Mouse (Mus musculus): ENCODE results near the gene 1700125H20Rik. TPM values are rescaled to one million over a fixed set of nuclear protein-coding genes. Genes with fewer than 3 reads are reported as not detected.
"Not testable (repeated sequence)": the region's sequence is repeated elsewhere in the genome, so short reads cannot be mapped to it uniquely, and the experiment has no call there.

The 1700125H20Rik gene
- polyA plus RNA-seq, 1 experiment from 2014 or later, result not detected

GRCm38 (mm10) chr11:85139581-85140540, 30.3 kb upstream of the 1700125H20Rik start, which contains the start of gene Usp32:
TSS of gene Usp32 (minus strand) at chr11:85140161.
- peak within 1 kb of the TSS; percentile 87 for H3K4me2 ChIP-seq (ENCODE audit: low read depth, low read length)
- H3K9me3 ChIP-seq (replicated peaks; ENCODE audit: control insufficient read depth, low read length), result no peaks in the 10 kb centered on the region
- peaks cover 2% of the 10 kb centered on the region; the same call in 1 of the 2 replicates for H3K4me1 ChIP-seq (ENCODE audit: control insufficient read depth, insufficient read depth, low read length)
- H3K4me3 ChIP-seq (ENCODE audit: low read length), result peak within 1 kb of the TSS; percentile 93
- no peaks in the 10 kb centered on the region for H3K36me3 ChIP-seq (ENCODE audit: control insufficient read depth, insufficient read depth)
- peak within 1 kb of the TSS; percentile 89 for H3K9ac ChIP-seq (ENCODE audit: low read length)
- H3K27ac ChIP-seq (ENCODE audit: low read length), result peak within 1 kb of the TSS; percentile 87
- H3K27me3 ChIP-seq (ENCODE audit: control insufficient read depth, insufficient read depth, low read length), result no peaks in the 10 kb centered on the region
- peak; percentile 98 for ATAC-seq (replicated peaks; ENCODE audit: extremely low read depth, insufficient read depth, low FRiP score)
- under 1% methylated on average over 78 of the region's 94 CpGs for WGBS

- 77% methylated on average over 2 of the region's 2 CpGs for WGBS
- no peak for ATAC-seq (replicated peaks; ENCODE audit: extremely low read depth, insufficient read depth, low FRiP score)
- H3K27me3 ChIP-seq (ENCODE audit: control insufficient read depth, insufficient read depth, low read length), result no peaks in the 10 kb centered on the region
- H3K36me3 ChIP-seq (ENCODE audit: control insufficient read depth, insufficient read depth), result no peaks in the 10 kb centered on the region
- H3K9ac ChIP-seq (ENCODE audit: low read length), result no peak overlapping the region
- H3K4me3 ChIP-seq (ENCODE audit: low read length), result no peak overlapping the region
- no peaks in the 10 kb centered on the region for H3K4me1 ChIP-seq (ENCODE audit: control insufficient read depth, insufficient read depth, low read length)
- no peaks in the 10 kb centered on the region for H3K9me3 ChIP-seq (replicated peaks; ENCODE audit: control insufficient read depth, low read length)
- H3K27ac ChIP-seq (ENCODE audit: low read length), result no peak overlapping the region
- H3K4me2 ChIP-seq (ENCODE audit: low read depth, low read length), result no peak overlapping the region
These were observed 17.8 kb upstream of the 1700125H20Rik start for GRCm38 (mm10) chr11:85152256-85152930.

GRCm38 (mm10) chr11:85157301-85157700, 12.9 kb upstream of the 1700125H20Rik start:
- H3K36me3 ChIP-seq (ENCODE audit: control insufficient read depth, insufficient read depth), result no peaks in the 10 kb centered on the region
- H3K4me1 ChIP-seq (ENCODE audit: control insufficient read depth, insufficient read depth, low read length), result no peaks in the 10 kb centered on the region
- H3K27me3 ChIP-seq (ENCODE audit: control insufficient read depth, insufficient read depth, low read length), result no peaks in the 10 kb centered on the region
- ATAC-seq (replicated peaks; ENCODE audit: extremely low read depth, insufficient read depth, low FRiP score), result no peak
- no peak overlapping the region for H3K9ac ChIP-seq (ENCODE audit: low read length)
- 47% methylated on average over 2 of the region's 2 CpGs for WGBS
- no peak overlapping the region for H3K27ac ChIP-seq (ENCODE audit: low read length)
- H3K4me3 ChIP-seq (ENCODE audit: low read length), result no peak overlapping the region
- H3K4me2 ChIP-seq (ENCODE audit: low read depth, low read length), result no peak overlapping the region
- no peaks in the 10 kb centered on the region for H3K9me3 ChIP-seq (replicated peaks; ENCODE audit: control insufficient read depth, low read length)

- WGBS, result 77% methylated on average over 1 of the region's 1 CpGs
- H3K4me2 ChIP-seq (ENCODE audit: low read depth, low read length); H3K4me1 ChIP-seq (ENCODE audit: control insufficient read depth, insufficient read depth, low read length); H3K4me3 ChIP-seq (ENCODE audit: low read length); ATAC-seq (replicated peaks; ENCODE audit: extremely low read depth, insufficient read depth, low FRiP score); H3K36me3 ChIP-seq (ENCODE audit: control insufficient read depth, insufficient read depth); H3K27ac ChIP-seq (ENCODE audit: low read length); H3K9ac ChIP-seq (ENCODE audit: low read length); H3K9me3 ChIP-seq (replicated peaks; ENCODE audit: control insufficient read depth, low read length); H3K27me3 ChIP-seq (ENCODE audit: control insufficient read depth, insufficient read depth, low read length): not testable (repeated sequence)
These were observed 7.2 kb upstream of the 1700125H20Rik start for GRCm38 (mm10) chr11:85163014-85163413.

- Histone ChIP-seq H3K27ac (ENCODE audit: low read length) (no peak overlapping the region), H3K4me1 (ENCODE audit: control insufficient read depth, insufficient read depth, low read length) (no peaks in the 10 kb centered on the region), H3K36me3 (ENCODE audit: control insufficient read depth, insufficient read depth) (no peaks in the 10 kb centered on the region), H3K9me3 (replicated peaks; ENCODE audit: control insufficient read depth, low read length) (no peaks in the 10 kb centered on the region), H3K4me3 (ENCODE audit: low read length) (no peak overlapping the region), H3K27me3 (ENCODE audit: control insufficient read depth, insufficient read depth, low read length) (no peaks in the 10 kb centered on the region), H3K4me2 (ENCODE audit: low read depth, low read length) (no peak overlapping the region), H3K9ac (ENCODE audit: low read length) (no peak overlapping the region)
- no peak for ATAC-seq (replicated peaks; ENCODE audit: extremely low read depth, insufficient read depth, low FRiP score)
These were observed 5.8 kb upstream of the 1700125H20Rik start for GRCm38 (mm10) chr11:85164371-85164770.

GRCm38 (mm10) chr11:85167503-85167902, 2.7 kb upstream of the 1700125H20Rik start:
- H3K27me3 ChIP-seq (ENCODE audit: control insufficient read depth, insufficient read depth, low read length), result no peaks in the 10 kb centered on the region
- H3K4me2 ChIP-seq (ENCODE audit: low read depth, low read length), result no peak overlapping the region
- H3K27ac ChIP-seq (ENCODE audit: low read length), result no peak overlapping the region
- no peak overlapping the region for H3K4me3 ChIP-seq (ENCODE audit: low read length)
- no peaks in the 10 kb centered on the region for H3K9me3 ChIP-seq (replicated peaks; ENCODE audit: control insufficient read depth, low read length)
- H3K9ac ChIP-seq (ENCODE audit: low read length), result no peak overlapping the region
- ATAC-seq (replicated peaks; ENCODE audit: extremely low read depth, insufficient read depth, low FRiP score), result no peak
- 49% methylated on average over 1 of the region's 1 CpGs for WGBS
- H3K36me3 ChIP-seq (ENCODE audit: control insufficient read depth, insufficient read depth), result no peaks in the 10 kb centered on the region
- peaks cover 4% of the 10 kb centered on the region; the same call in 1 of the 2 replicates for H3K4me1 ChIP-seq (ENCODE audit: control insufficient read depth, insufficient read depth, low read length)

- 24% methylated on average over 2 of the region's 2 CpGs for WGBS
- Histone ChIP-seq H3K4me1 (ENCODE audit: control insufficient read depth, insufficient read depth, low read length) (peaks cover 4% of the 10 kb centered on the region; the same call in 1 of the 2 replicates), H3K4me2 (ENCODE audit: low read depth, low read length) (no peak overlapping the region)
These were observed 629 bp downstream of the 1700125H20Rik start for GRCm38 (mm10) chr11:85170833-85171232.

GRCm38 (mm10) chr11:85175941-85176340, 5.7 kb downstream of the 1700125H20Rik start:
- Histone ChIP-seq H3K4me2 (ENCODE audit: low read depth, low read length) (no peak overlapping the region), H3K27ac (ENCODE audit: low read length) (no peak overlapping the region), H3K9ac (ENCODE audit: low read length) (no peak overlapping the region), H3K9me3 (replicated peaks; ENCODE audit: control insufficient read depth, low read length) (no peaks in the 10 kb centered on the region), H3K27me3 (ENCODE audit: control insufficient read depth, insufficient read depth, low read length) (no peaks in the 10 kb centered on the region), H3K4me1 (ENCODE audit: control insufficient read depth, insufficient read depth, low read length) (no peaks in the 10 kb centered on the region), H3K36me3 (ENCODE audit: control insufficient read depth, insufficient read depth) (no peaks in the 10 kb centered on the region), H3K4me3 (ENCODE audit: low read length) (no peak overlapping the region)
- 68% methylated on average over 3 of the region's 3 CpGs for WGBS
- ATAC-seq (replicated peaks; ENCODE audit: extremely low read depth, insufficient read depth, low FRiP score), result no peak

More at GRCm38 (mm10) chr11:85170833-85171232, 629 bp downstream of the 1700125H20Rik start:
- Histone ChIP-seq H3K27me3 (ENCODE audit: control insufficient read depth, insufficient read depth, low read length) (no peaks in the 10 kb centered on the region), H3K27ac (ENCODE audit: low read length) (no peak overlapping the region), H3K9me3 (replicated peaks; ENCODE audit: control insufficient read depth, low read length) (no peaks in the 10 kb centered on the region), H3K36me3 (ENCODE audit: control insufficient read depth, insufficient read depth) (no peaks in the 10 kb centered on the region), H3K4me3 (ENCODE audit: low read length) (no peak overlapping the region), H3K9ac (ENCODE audit: low read length) (no peak overlapping the region)
- no peak for ATAC-seq (replicated peaks; ENCODE audit: extremely low read depth, insufficient read depth, low FRiP score)

GRCm38 (mm10) chr11:85177761-85178160, 7.6 kb downstream of the 1700125H20Rik start:
- Histone ChIP-seq H3K9ac (ENCODE audit: low read length) (no peak overlapping the region), H3K9me3 (replicated peaks; ENCODE audit: control insufficient read depth, low read length) (no peaks in the 10 kb centered on the region), H3K4me2 (ENCODE audit: low read depth, low read length) (no peak overlapping the region), H3K27ac (ENCODE audit: low read length) (no peak overlapping the region), H3K4me1 (ENCODE audit: control insufficient read depth, insufficient read depth, low read length) (no peaks in the 10 kb centered on the region), H3K36me3 (ENCODE audit: control insufficient read depth, insufficient read depth) (no peaks in the 10 kb centered on the region), H3K4me3 (ENCODE audit: low read length) (no peak overlapping the region), H3K27me3 (ENCODE audit: control insufficient read depth, insufficient read depth, low read length) (no peaks in the 10 kb centered on the region)
- ATAC-seq (replicated peaks; ENCODE audit: extremely low read depth, insufficient read depth, low FRiP score), result no peak
- 74% methylated on average over 6 of the region's 6 CpGs for WGBS

Data from heart, embryonic 16.5 days (tissue).